Mouse (Mus musculus) spleen, adult 2 months (tissue): ENCODE data around the gene Camk2n1. TPM values are rescaled to one million over a fixed set of nuclear protein-coding genes. Genes with fewer than 3 reads are reported as not detected.

ENCODE experiments used
- DNase-seq, 2 experiments: peaks; one replicate each; pipeline versions ENCODE4 v3.0.0 to v3.0.0-alpha.2; 2012 to 2021; ENCODE audit warnings: low spot score in 2 of 2, low read depth in 1 of 2
- H3K27ac ChIP-seq: fragments of 200-500 bp; 2 replicates; pipeline ENCODE4 v1.5.1; 2012; ENCODE audit warnings: low read length, inconsistent platforms; ENCODE audit not compliant: insufficient read depth
- H3K27me3 ChIP-seq: fragments of 200-500 bp; 2 replicates; pipeline ENCODE4 v1.6.1; 2012; ENCODE audit warnings: mild to moderate bottlenecking, moderate library complexity, low read length, inconsistent platforms; ENCODE audit not compliant: control insufficient read depth, insufficient read depth
- H3K36me3 ChIP-seq: fragments of 200-500 bp; 2 replicates; pipeline ENCODE4 v1.6.1; 2012; ENCODE audit warnings: mild to moderate bottlenecking, low read length, inconsistent platforms; ENCODE audit not compliant: control insufficient read depth, insufficient read depth
- H3K4me1 ChIP-seq: fragments of 200-500 bp; 2 replicates; pipeline ENCODE4 v1.6.1; 2011; ENCODE audit warnings: inconsistent platforms; ENCODE audit not compliant: control insufficient read depth, insufficient read depth, insufficient read length
- H3K4me3 ChIP-seq: fragments of 200-500 bp; 2 replicates; pipeline ENCODE4 v1.5.1; 2011; ENCODE audit warnings: mild to moderate bottlenecking, inconsistent platforms; ENCODE audit not compliant: insufficient read depth, insufficient read length; ENCODE audit errors: extremely low read depth
- CTCF ChIP-seq: fragments of 200-500 bp; IDR thresholded peaks from 2 replicates; pipeline ENCODE4 v1.5.1; 2011; ENCODE audit warnings: mild to moderate bottlenecking, inconsistent platforms; ENCODE audit not compliant: insufficient read depth, insufficient read length, insufficient replicate concordance; ENCODE audit errors: extremely low read depth
- POLR2A ChIP-seq: fragments of 200-500 bp; IDR thresholded peaks from 2 replicates; pipeline ENCODE4 v1.6.1; 2011; ENCODE audit warnings: low read depth, low read length, inconsistent platforms
- WGBS: fragments of 180-500 bp; shearing (Covaris S2); methylation state at CpG from one replicate; pipeline ENCODE4 v1.1.7; 2018; 5-methylcytosine and 5-hydroxymethylcytosine counted together
- polyA plus RNA-seq: library from polyadenylated mRNA; depleted of rRNA; stranded (reverse); fragments of >200 nt; gene quantifications from 2 replicates; pipeline ENCODE4 v1.2.3, GENCODE M21; 2012

Camk2n1 gene
- polyA plus RNA-seq, 1 experiment: 9.2 TPM

GRCm38 (mm10) chr4:138447827-138448602, 6.1 kb upstream of the Camk2n1 start:
- Histone ChIP-seq H3K4me1 (no peaks in the 10 kb centered on the region), H3K4me3 (no peak overlapping the region), H3K36me3 (no peaks in the 10 kb centered on the region), H3K27ac (no peak overlapping the region), H3K27me3 (peaks cover 1% of the 10 kb centered on the region; the same call in 1 of the 2 replicates)
- 52% methylated on average over 15 of the region's 15 CpGs for WGBS
- no peak for TF ChIP-seq CTCF
- no peak for TF ChIP-seq POLR2A
- no peak for DNase-seq

DNA sequence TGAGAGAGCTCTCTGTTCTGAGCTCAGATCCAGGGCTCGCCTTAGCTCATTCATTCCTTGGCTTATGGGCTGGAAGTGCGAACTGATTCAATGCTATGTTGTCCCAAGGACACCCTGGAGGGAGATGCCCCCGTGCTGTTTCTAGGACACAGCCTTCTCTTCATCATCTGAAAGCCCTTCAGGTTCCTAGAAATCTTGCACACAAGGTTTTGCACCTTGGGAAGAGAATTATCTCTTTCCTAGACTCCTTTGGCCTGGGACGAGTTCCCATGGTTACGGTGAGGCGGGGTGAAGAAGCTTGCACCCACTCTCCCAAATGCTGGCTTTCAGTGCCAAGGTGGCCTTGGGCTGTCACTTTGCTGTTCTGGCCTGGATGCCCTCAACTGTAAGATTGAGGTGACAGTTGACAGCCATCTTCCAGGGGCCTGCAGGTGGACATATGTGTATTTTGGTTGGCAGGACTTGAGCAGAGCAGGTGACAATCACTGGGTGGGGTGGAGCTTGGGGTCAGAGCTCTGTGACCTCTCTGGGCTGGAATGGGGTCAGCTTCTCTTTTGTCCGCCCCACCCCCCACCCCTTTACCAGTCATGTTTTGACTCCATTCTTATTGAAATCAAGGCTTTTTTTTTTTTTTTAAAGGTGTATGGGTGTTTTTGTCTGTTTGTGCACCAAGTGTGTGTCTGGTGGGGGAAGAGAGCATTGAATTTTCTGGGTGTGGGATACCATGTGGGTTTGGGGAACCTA, 5.1 kb upstream of the Camk2n1 start:
- no peak for DNase-seq
- no peak overlapping the region for H3K27ac ChIP-seq
- peaks cover 6% of the 10 kb centered on the region for H3K27me3 ChIP-seq
- 65% methylated on average over 7 of the region's 7 CpGs for WGBS
- H3K4me1 ChIP-seq: no peaks in the 10 kb centered on the region; the same call in none of the 2 replicates
- no peak overlapping the region for H3K4me3 ChIP-seq
- H3K36me3 ChIP-seq: no peaks in the 10 kb centered on the region
- TF ChIP-seq POLR2A: no peak
- TF ChIP-seq CTCF: no peak

DNA sequence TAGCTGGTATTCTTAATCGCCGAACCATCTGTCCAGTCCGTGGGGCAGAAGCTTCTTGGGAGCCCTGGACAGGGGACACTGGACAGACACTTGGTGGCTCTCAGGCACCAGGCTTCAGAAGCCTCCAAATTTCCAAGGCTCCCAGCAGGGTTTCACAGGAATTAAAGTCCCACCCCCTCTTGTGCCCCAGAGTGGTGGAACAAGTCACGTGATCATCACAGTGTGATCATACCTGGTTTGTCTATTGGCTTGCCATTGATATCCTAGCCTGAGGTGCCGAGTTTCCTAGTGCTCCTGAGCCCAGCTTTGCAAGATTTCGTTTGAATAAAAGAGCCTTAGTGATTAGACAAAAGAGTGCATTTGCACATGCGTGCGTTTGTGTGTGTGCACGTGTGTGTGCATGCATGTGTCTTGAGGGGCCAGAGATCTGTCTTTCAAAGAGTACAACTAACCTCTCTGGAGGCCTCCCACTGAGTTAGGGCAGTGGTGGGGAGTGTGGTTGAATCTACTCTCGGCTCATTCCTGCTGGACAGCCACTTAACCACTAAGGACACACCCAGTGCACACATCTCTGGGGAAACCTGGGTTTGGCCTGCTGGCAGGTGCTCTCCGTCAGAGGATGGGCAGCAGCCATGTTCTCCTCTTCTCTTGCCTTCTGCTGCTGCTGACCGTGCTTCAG, 4.3 kb upstream of the Camk2n1 start:
- H3K36me3 ChIP-seq: no peaks in the 10 kb centered on the region
- peaks cover under 1% of the 10 kb centered on the region for H3K4me1 ChIP-seq
- no peak overlapping the region for H3K4me3 ChIP-seq
- H3K27me3 ChIP-seq: peaks cover 11% of the 10 kb centered on the region
- DNase-seq: no peak
- H3K27ac ChIP-seq: no peak overlapping the region
- TF ChIP-seq CTCF (no peak), POLR2A (no peak)
- 65% methylated on average over 12 of the region's 12 CpGs for WGBS

DNA sequence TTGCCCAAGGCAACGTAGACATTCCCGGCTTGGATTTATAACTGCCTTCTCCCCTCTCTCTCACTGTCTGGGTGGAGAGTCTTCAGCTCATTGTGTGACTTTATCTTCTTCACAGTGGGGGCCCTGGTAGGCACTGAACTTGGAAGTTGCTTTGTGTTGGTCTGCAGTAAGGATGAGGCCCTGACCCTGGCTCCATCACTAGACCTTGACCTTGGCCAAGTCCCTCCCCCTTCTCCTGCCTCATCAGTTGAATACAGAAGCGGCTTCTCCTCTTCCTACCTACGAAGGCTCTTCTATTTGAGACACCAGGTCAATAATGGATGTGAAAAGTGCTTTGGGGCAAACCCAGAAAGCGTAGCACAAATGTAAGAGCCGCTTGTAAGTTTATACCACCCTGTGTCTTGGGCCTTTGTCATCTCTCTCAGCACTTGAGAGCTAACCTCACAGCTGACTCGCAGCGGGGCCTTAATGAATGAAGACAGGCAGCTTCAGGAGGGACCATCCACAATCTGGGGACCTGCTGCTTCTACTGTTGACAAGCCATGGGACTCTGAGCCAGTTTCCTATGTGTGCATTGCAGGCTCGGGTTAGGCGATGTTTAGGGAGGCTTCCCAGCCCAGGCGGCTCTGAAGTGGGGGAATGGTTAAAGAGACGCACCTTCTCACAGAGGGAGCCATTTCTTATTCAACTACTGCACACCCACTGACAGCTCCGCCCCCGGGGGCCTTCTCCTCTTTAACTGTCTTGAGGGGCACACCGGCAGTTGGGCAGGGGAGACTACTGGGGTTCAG, 1.6 kb upstream of the Camk2n1 start:
- H3K4me3 ChIP-seq: no peak overlapping the region
- H3K27me3 ChIP-seq: peaks cover 27% of the 10 kb centered on the region
- H3K4me1 ChIP-seq: peaks cover 16% of the 10 kb centered on the region
- no peak for TF ChIP-seq POLR2A
- TF ChIP-seq CTCF: no peak
- no peaks in the 10 kb centered on the region for H3K36me3 ChIP-seq
- DNase-seq: no peak
- 47% methylated on average over 15 of the region's 15 CpGs for WGBS
- H3K27ac ChIP-seq: no peak overlapping the region

- TF ChIP-seq POLR2A: no peak
- no peak for TF ChIP-seq CTCF
- Histone ChIP-seq H3K4me1 (peaks cover 16% of the 10 kb centered on the region), H3K4me3 (no peak overlapping the region; the same call in 1 of the 2 replicates), H3K36me3 (no peaks in the 10 kb centered on the region), H3K27me3 (peaks cover 28% of the 10 kb centered on the region), H3K27ac (no peak overlapping the region)
- 22% methylated on average over 19 of the region's 19 CpGs for WGBS
- no peak for DNase-seq
Observed at GRCm38 (mm10) chr4:138453097-138453752, 889 bp upstream of the Camk2n1 start.

DNA sequence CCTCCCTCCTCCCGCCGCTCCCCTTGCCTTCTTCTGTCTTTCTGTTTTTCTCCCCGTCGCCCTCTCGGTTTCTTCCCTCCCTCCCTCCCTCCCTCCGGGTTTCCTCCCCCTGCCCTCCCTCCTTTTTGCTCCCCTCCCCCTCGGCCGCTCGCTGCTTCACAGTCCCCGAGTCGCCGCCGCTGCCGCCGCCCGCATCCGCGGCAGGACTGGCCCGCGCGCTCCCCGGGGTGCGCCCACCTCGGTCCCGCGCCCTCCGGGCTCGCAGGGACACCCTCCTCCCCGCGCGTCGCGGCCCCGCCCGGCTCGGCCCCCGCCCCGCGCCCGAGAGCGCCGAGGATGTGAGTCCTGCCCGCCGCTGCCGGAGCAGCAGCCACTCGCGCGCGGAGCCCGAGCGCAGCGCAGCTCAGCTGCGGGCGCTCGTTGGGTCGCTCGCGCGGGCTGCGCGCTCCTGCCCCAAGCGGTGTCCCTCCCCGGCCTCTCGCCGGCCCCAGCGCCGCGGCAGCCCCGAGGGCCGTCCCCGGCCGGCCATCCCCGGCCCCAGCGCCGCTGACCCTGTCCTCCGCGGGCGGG, 542 bp downstream of the Camk2n1 start:
- no peak for DNase-seq
- peak overlapping the region; percentile 29; the same call in 1 of the 2 replicates for H3K27ac ChIP-seq

More for the DNA sequence above, 542 bp downstream of the Camk2n1 start:
- Histone ChIP-seq H3K27me3 (peaks cover 30% of the 10 kb centered on the region), H3K36me3 (no peaks in the 10 kb centered on the region), H3K4me3 (peak overlapping the region; percentile 57; the same call in 1 of the 2 replicates), H3K4me1 (peaks cover 16% of the 10 kb centered on the region)
- WGBS: 2% methylated on average over 75 of the region's 78 CpGs
- TF ChIP-seq POLR2A (no peak), CTCF (no peak)
